In genomic region chr5:21683811-21684210, GRCm38 (mm10) we compare ENCODE assay signal across 20 mouse cellular contexts.
"Had no signal": no experiment of that assay in that cellular context is flagged by ENCODE, and none has a peak within 500 bp of the region (broad histone marks: within the 10 kb centered on the region; RNA-seq: fewer than 3 reads in every experiment).

No protein-coding gene starts in this region.

- H3K4me3 ChIP-seq: kidney, embryonic 15.5 days; limb, embryonic 10.5 days; limb, embryonic 13.5 days; liver, embryonic 13.5 days; midbrain, embryonic 12.5 days; midbrain, embryonic 15.5 days; neural tube, embryonic 12.5 days; neural tube, embryonic 15.5 days had no signal

- H3K36me3 ChIP-seq: limb, embryonic 10.5 days; limb, embryonic 13.5 days; liver, embryonic 13.5 days; midbrain, embryonic 15.5 days; neural tube, embryonic 15.5 days had no signal

- H3K27me3 ChIP-seq: kidney, embryonic 15.5 days; limb, embryonic 13.5 days; liver, embryonic 13.5 days; midbrain, embryonic 12.5 days; midbrain, embryonic 15.5 days; neural tube, embryonic 12.5 days; neural tube, embryonic 15.5 days had no signal

- DNase-seq: kidney, adult 8-10 months; kidney, postnatal 10 days; kidney, postnatal 36 days; liver; liver, embryonic 13.5 days; lung, adult 2 months; lung, postnatal 14 days; lung, postnatal 4 days; right cerebral cortex, adult 18-20 months; right cerebral cortex, postnatal 14 days; right cerebral cortex, postnatal 4 days; thymus, adult 18-20 months; thymus, postnatal 36 days had no signal

- H3K9me3 ChIP-seq: kidney, embryonic 15.5 days; limb, embryonic 10.5 days; limb, embryonic 13.5 days; liver, embryonic 13.5 days; midbrain, embryonic 15.5 days; neural tube, embryonic 12.5 days; neural tube, embryonic 15.5 days had no signal

- H3K4me1 ChIP-seq: limb, embryonic 10.5 days; limb, embryonic 13.5 days; midbrain, embryonic 12.5 days; midbrain, embryonic 15.5 days; neural tube, embryonic 12.5 days; neural tube, embryonic 15.5 days had no signal

- ATAC-seq: midbrain, embryonic 15.5 days had no signal
